Mouse (Mus musculus): ENCODE data around the gene Aff1. TPM values are rescaled to one million over a fixed set of nuclear protein-coding genes. Genes with fewer than 3 reads are reported as not detected.

Aff1 gene
- polyA plus RNA-seq, 1 experiment from 2014 or later: 9.9 TPM

DNA sequence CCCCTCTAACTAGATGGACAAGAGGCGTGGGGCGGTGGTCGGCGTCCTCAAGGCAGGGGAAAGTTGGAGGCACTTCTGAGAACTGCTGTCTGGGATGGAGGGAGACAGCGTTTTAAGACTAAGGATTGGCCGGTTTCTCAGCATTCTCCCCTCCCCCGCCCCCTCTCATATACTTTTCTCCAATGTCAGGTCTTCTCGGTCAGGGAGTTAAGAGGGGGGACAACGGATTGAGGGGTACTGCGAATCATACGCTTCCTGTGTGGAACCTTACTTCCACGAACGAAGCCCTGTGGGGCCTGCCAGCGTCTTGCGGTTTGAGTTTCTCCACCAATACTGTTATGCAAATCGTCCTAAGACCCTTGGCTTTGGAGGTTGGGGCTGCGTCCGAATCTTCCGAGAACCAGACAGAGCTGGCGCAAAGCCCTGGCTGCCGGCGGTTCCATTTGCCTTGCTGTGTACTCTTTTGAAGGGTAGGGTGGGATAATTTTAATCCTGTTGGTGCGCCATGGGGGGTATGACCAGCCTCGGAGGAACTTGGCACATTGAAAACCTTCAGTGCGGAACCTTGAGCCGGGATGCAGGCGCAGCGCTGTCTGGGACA is 967 bp downstream of the Aff1 start:
- Histone ChIP-seq H3K9ac (ENCODE audit: low read length) (peak overlapping the region; percentile 42; the same call in 1 of the 2 replicates), H3K4me3 (ENCODE audit: control insufficient read depth in 1 of 2, insufficient read depth in 1 of 2, low read depth in 1 of 2, low read length in 2 of 2) (peak overlapping the region; percentile 63 to 66), H3K4me2 (ENCODE audit: low read length) (peak overlapping the region; percentile 95), H3K36me3 (ENCODE audit: control insufficient read depth, insufficient read depth, low read length) (no peaks in the 10 kb centered on the region), H3K4me1 (ENCODE audit: control insufficient read depth in 2 of 2, insufficient read depth in 2 of 2, low read length in 2 of 2) (peaks cover 0 to 6% of the 10 kb centered on the region in 2 experiments; a peak in 2 of 4 replicates), H3K9me3 (ENCODE audit: control insufficient read depth, low read length) (no peaks in the 10 kb centered on the region), H3K27ac (replicated peaks in 1 of 2; ENCODE audit: control insufficient read depth in 1 of 2, insufficient read depth in 1 of 2, low read depth in 2 of 2, low read length in 2 of 2) (no peak overlapping the region), H3K27me3 (ENCODE audit: control insufficient read depth, insufficient read depth, low read length) (peaks cover 17% of the 10 kb centered on the region)
- 1% methylated on average over 28 of the region's 28 CpGs for WGBS
- no peak for ATAC-seq (ENCODE audit: insufficient number of reproducible peaks, insufficient read depth, low FRiP score, low read depth)

DNA sequence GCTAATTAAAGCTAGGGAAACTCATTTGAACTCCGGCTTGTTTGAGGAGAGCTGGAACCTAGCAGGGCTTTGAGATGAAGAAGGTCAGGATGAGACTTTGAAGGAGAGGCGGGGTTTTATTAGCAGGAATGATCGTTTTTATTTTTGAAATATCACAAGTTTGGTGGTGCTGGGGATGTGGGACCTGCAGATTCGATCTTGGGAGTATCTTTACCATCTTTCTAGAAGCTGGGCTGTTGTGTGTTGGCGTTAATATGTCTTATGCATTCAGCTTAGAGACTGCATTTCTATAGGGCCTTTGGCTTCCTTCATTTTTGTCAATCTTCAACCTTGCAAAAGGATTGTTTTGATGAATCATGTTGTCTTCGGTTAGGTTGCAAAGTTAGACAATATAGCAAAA is 1.9 kb downstream of the Aff1 start:
- peaks cover 0 to 6% of the 10 kb centered on the region in 2 experiments; a peak in 2 of 4 replicates for H3K4me1 ChIP-seq (ENCODE audit: control insufficient read depth in 2 of 2, insufficient read depth in 2 of 2, low read length in 2 of 2)
- H3K4me2 ChIP-seq (ENCODE audit: low read length): no peak overlapping the region
- no peaks in the 10 kb centered on the region for H3K36me3 ChIP-seq (ENCODE audit: control insufficient read depth, insufficient read depth, low read length)
- WGBS: 52% methylated on average over 6 of the region's 6 CpGs
- H3K27me3 ChIP-seq (ENCODE audit: control insufficient read depth, insufficient read depth, low read length): peaks cover 17% of the 10 kb centered on the region
- no peak for ATAC-seq (ENCODE audit: insufficient number of reproducible peaks, insufficient read depth, low FRiP score, low read depth)
- no peak overlapping the region for H3K4me3 ChIP-seq (ENCODE audit: control insufficient read depth in 1 of 2, insufficient read depth in 1 of 2, low read depth in 1 of 2, low read length in 2 of 2)
- no peaks in the 10 kb centered on the region for H3K9me3 ChIP-seq (ENCODE audit: control insufficient read depth, low read length)
- H3K9ac ChIP-seq (ENCODE audit: low read length): no peak overlapping the region
- no peak overlapping the region for H3K27ac ChIP-seq (replicated peaks in 1 of 2; ENCODE audit: control insufficient read depth in 1 of 2, insufficient read depth in 1 of 2, low read depth in 2 of 2, low read length in 2 of 2)

DNA sequence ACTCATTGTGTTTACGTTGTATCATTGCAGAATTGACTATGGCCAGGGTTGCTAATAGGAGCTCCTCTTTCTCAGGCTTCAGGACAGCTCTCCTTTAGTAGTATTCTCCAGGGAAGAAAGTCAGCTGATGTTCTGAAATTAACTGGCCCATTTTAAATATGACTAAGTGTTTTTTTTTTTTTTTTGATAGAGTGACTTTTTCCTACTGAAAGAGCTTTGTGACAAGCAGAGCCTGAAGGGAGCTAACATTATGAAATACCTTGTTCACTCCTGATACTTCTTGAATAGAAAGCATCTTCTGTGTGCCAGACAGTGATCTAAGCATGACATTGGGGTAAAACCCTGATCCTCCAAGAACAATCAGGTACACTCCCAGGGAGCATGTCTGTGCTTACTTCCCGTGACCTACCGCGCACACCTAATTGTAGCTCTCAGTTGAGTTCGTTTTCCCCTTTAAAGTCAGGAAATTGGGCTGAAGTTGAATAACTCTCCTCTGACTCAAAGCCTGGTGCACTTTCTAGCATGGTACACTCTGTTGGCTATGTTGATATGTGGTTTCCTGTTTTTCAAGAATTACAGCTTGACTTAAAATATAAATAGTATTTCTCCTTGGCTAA is 5.8 kb downstream of the Aff1 start:
- H3K36me3 ChIP-seq (ENCODE audit: control insufficient read depth, insufficient read depth, low read length): no peaks in the 10 kb centered on the region
- H3K4me3 ChIP-seq (ENCODE audit: control insufficient read depth in 1 of 2, insufficient read depth in 1 of 2, low read depth in 1 of 2, low read length in 2 of 2): no peak overlapping the region
- no peak for ATAC-seq (ENCODE audit: insufficient number of reproducible peaks, insufficient read depth, low FRiP score, low read depth)
- H3K4me2 ChIP-seq (ENCODE audit: low read length): no peak overlapping the region
- no peak overlapping the region for H3K27ac ChIP-seq (replicated peaks in 1 of 2; ENCODE audit: control insufficient read depth in 1 of 2, insufficient read depth in 1 of 2, low read depth in 2 of 2, low read length in 2 of 2)
- peaks cover 15% of the 10 kb centered on the region for H3K27me3 ChIP-seq (ENCODE audit: control insufficient read depth, insufficient read depth, low read length)
- 78% methylated on average over 5 of the region's 5 CpGs for WGBS
- H3K4me1 ChIP-seq (ENCODE audit: control insufficient read depth in 2 of 2, insufficient read depth in 2 of 2, low read length in 2 of 2): peaks cover 0 to 6% of the 10 kb centered on the region in 2 experiments; a peak in 2 of 4 replicates
- H3K9ac ChIP-seq (ENCODE audit: low read length): no peak overlapping the region
- no peaks in the 10 kb centered on the region for H3K9me3 ChIP-seq (ENCODE audit: control insufficient read depth, low read length)

DNA sequence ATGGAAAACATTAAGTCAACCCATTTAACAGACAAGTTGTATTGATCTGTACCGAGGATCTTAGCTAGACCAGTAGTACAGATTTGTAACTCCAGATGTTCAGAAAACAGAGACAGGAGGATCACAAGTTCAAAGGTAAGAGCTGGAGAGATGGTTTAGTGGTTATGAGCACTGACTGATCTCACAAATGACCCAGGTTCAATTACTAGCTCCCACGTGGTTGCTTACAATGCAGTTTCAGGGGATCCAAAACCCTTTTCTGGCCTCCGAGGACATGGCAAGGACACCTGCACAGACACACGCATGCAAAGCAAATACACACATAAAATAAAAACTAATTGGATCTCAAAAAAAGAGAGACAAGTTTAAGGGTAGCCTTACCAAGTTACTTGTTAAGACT is 6.4 kb downstream of the Aff1 start:
- H3K4me3 ChIP-seq (ENCODE audit: control insufficient read depth in 1 of 2, insufficient read depth in 1 of 2, low read depth in 1 of 2, low read length in 2 of 2): no peak overlapping the region
- H3K9me3 ChIP-seq (ENCODE audit: control insufficient read depth, low read length): no peaks in the 10 kb centered on the region
- H3K27me3 ChIP-seq (ENCODE audit: control insufficient read depth, insufficient read depth, low read length): peaks cover 10% of the 10 kb centered on the region
- WGBS: 82% methylated on average over 4 of the region's 4 CpGs
- no peak overlapping the region for H3K27ac ChIP-seq (replicated peaks in 1 of 2; ENCODE audit: control insufficient read depth in 1 of 2, insufficient read depth in 1 of 2, low read depth in 2 of 2, low read length in 2 of 2)
- H3K4me2 ChIP-seq (ENCODE audit: low read length): no peak overlapping the region
- peaks cover 0 to under 1% of the 10 kb centered on the region in 2 experiments; a peak in 1 of 4 replicates for H3K4me1 ChIP-seq (ENCODE audit: control insufficient read depth in 2 of 2, insufficient read depth in 2 of 2, low read length in 2 of 2)
- no peak for ATAC-seq (ENCODE audit: insufficient number of reproducible peaks, insufficient read depth, low FRiP score, low read depth)
- no peaks in the 10 kb centered on the region for H3K36me3 ChIP-seq (ENCODE audit: control insufficient read depth, insufficient read depth, low read length)
- no peak overlapping the region for H3K9ac ChIP-seq (ENCODE audit: low read length)

- ATAC-seq (ENCODE audit: insufficient number of reproducible peaks, insufficient read depth, low FRiP score, low read depth): no peak
- H3K36me3 ChIP-seq (ENCODE audit: control insufficient read depth, insufficient read depth, low read length): no peaks in the 10 kb centered on the region
- no peak overlapping the region for H3K27ac ChIP-seq (replicated peaks in 1 of 2; ENCODE audit: control insufficient read depth in 1 of 2, insufficient read depth in 1 of 2, low read depth in 2 of 2, low read length in 2 of 2)
- no peak overlapping the region for H3K4me3 ChIP-seq (ENCODE audit: control insufficient read depth in 1 of 2, insufficient read depth in 1 of 2, low read depth in 1 of 2, low read length in 2 of 2)
- no peaks in the 10 kb centered on the region for H3K4me1 ChIP-seq (ENCODE audit: control insufficient read depth in 2 of 2, insufficient read depth in 2 of 2, low read length in 2 of 2)
- no peaks in the 10 kb centered on the region for H3K9me3 ChIP-seq (ENCODE audit: control insufficient read depth, low read length)
- no peak overlapping the region for H3K9ac ChIP-seq (ENCODE audit: low read length)
- H3K27me3 ChIP-seq (ENCODE audit: control insufficient read depth, insufficient read depth, low read length): 0 out of 2 replicates have a peak, but pooled peaks cover under 1% of the 10 kb centered on the region
- 33% methylated on average over 4 of the region's 4 CpGs for WGBS
- no peak overlapping the region for H3K4me2 ChIP-seq (ENCODE audit: low read length)
These were observed 7.4 kb downstream of the Aff1 start for GRCm38 (mm10) chr5:103699537-103699936.

DNA sequence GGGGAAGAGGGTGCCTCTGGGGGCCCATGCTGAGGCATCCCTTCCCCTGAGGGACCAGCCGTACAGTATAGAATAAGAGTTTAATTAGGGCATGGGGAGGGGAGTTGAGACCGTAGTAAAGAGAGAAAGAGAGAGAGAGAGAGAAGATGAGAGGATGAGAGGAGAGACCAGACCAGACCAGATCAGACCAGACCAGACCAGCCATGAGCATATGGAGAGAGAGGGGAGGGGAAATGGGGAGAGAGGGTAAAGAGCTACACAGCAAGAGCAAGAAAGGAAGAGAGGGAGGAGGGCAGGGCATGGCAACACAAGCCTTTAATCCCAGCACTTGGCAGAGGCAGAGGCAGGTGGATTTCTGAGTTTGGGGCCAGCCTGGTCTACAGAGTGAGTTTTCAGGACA is 8.5 kb downstream of the Aff1 start:
- no peak overlapping the region for H3K4me2 ChIP-seq (ENCODE audit: low read length)
- H3K4me1 ChIP-seq (ENCODE audit: control insufficient read depth in 2 of 2, insufficient read depth in 2 of 2, low read length in 2 of 2): no peaks in the 10 kb centered on the region
- H3K9ac ChIP-seq (ENCODE audit: low read length): no peak overlapping the region
- no peak overlapping the region for H3K4me3 ChIP-seq (ENCODE audit: control insufficient read depth in 1 of 2, insufficient read depth in 1 of 2, low read depth in 1 of 2, low read length in 2 of 2)
- no peaks in the 10 kb centered on the region for H3K27me3 ChIP-seq (ENCODE audit: control insufficient read depth, insufficient read depth, low read length)
- H3K36me3 ChIP-seq (ENCODE audit: control insufficient read depth, insufficient read depth, low read length): no peaks in the 10 kb centered on the region
- no peak for ATAC-seq (ENCODE audit: insufficient number of reproducible peaks, insufficient read depth, low FRiP score, low read depth)
- no peak overlapping the region for H3K27ac ChIP-seq (replicated peaks in 1 of 2; ENCODE audit: control insufficient read depth in 1 of 2, insufficient read depth in 1 of 2, low read depth in 2 of 2, low read length in 2 of 2)
- no peaks in the 10 kb centered on the region for H3K9me3 ChIP-seq (ENCODE audit: control insufficient read depth, low read length)
- WGBS: 71% methylated on average over 2 of the region's 2 CpGs

DNA sequence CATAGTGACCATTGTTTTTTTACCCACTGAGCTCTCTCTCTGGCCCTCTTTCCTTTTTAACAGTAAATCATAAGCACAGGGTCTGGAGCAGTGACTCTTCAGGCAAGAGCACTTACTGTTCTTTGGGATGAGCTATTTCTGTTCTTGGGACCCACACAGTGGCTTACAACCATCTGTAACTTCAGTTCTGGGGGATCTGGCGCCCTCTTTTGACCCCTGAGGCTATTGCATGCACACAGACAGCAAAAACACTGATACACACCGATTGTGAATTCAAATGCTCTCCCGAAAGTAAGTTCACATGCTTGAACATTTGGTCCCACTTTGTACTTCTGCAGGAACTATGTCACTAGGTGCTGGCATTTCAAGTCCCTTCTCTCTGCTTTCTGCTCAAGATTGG is 9.3 kb downstream of the Aff1 start:
- ATAC-seq (ENCODE audit: insufficient number of reproducible peaks, insufficient read depth, low FRiP score, low read depth): no peak
- 72% methylated on average over 3 of the region's 3 CpGs for WGBS
- H3K27ac ChIP-seq (replicated peaks in 1 of 2; ENCODE audit: control insufficient read depth in 1 of 2, insufficient read depth in 1 of 2, low read depth in 2 of 2, low read length in 2 of 2): no peak overlapping the region
- no peaks in the 10 kb centered on the region for H3K4me1 ChIP-seq (ENCODE audit: control insufficient read depth in 2 of 2, insufficient read depth in 2 of 2, low read length in 2 of 2)
- no peaks in the 10 kb centered on the region for H3K36me3 ChIP-seq (ENCODE audit: control insufficient read depth, insufficient read depth, low read length)
- H3K9ac ChIP-seq (ENCODE audit: low read length): no peak overlapping the region
- no peak overlapping the region for H3K4me3 ChIP-seq (ENCODE audit: control insufficient read depth in 1 of 2, insufficient read depth in 1 of 2, low read depth in 1 of 2, low read length in 2 of 2)
- 0 out of 2 replicates have a peak, but pooled peaks cover under 1% of the 10 kb centered on the region for H3K9me3 ChIP-seq (ENCODE audit: control insufficient read depth, low read length)
- H3K27me3 ChIP-seq (ENCODE audit: control insufficient read depth, insufficient read depth, low read length): no peaks in the 10 kb centered on the region
- no peak overlapping the region for H3K4me2 ChIP-seq (ENCODE audit: low read length)

All from heart, embryonic 14.5 days (tissue).